Mouse (Mus musculus): Measurements from ENCODE around the gene Higd2a.

The Higd2a gene

DNA sequence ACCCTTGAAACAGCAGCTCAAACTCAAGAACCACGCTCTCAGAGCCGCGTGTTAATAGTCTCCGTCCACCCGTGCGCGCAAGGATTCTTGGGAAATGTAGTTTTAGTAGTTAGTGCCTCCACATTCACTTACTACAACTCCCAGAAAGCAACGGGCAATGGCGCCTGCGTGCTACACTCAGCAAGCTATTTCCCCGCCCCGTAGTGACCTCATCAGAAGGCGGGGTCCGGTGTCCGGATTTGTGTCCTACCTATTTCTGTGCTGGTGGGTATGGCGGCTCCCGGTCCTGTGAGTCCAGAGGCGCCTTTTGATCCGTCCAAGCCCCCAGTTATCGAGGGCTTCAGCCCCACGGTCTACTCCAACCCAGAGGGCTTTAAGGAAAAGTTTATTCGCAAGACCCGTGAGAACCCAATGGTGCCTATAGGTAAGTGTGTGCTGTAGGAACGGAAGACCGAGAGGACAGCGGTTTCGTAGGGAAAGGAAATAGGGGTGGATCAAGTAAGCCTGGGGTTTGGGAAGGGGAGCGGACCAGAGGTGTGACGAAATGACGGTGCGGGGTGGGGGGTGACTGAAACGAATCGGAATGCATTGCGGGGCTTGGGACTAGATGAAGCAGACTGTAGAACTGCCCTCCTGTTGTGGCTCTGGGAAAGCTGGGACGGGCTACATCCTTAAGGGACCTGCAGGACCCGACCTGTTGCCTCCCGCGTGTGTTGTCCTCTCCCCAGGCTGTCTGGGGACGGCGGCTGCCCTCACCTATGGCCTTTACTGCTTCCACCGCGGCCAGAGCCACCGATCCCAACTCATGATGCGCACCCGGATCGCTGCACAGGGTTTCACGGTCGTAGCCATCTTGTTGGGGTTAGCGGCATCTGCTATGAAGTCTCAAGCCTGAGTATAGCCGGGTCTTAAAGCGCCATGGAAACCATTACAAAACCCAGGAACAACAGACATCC lies at the start of gene Higd2a, which contains the start of gene Nop16:
Gene Higd2a, plus strand, starts transcription at position 212 of the 956 bp plus-strand sequence.
Gene Nop16, minus strand, starts transcription at position 95 of the 956 bp plus-strand sequence.
- peak; percentile 91 to 96 for DNase-seq (ENCODE audit: low spot score in 2 of 2)

DNA sequence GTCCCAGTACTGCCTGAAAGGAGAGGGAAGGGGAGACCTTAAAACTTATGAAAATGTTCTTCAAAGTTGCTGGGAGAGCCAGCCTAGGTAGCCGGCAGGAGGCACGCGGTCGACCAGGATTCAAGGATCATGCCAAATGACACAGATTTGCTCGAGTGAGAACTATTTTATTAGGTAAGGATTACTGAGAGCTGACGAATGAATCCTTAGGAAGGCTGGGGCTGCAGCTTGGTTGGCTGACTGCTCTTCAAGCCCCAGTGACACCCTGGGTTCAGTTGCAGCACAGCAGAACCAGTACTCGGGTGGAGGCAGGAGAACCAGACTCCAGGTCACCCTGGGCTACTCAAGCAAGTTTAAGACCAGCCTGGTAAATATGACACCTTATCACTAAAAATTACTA lies 42.0 kb upstream of the Higd2a start:
- no peak for DNase-seq (ENCODE audit: low spot score in 2 of 2)

DNA sequence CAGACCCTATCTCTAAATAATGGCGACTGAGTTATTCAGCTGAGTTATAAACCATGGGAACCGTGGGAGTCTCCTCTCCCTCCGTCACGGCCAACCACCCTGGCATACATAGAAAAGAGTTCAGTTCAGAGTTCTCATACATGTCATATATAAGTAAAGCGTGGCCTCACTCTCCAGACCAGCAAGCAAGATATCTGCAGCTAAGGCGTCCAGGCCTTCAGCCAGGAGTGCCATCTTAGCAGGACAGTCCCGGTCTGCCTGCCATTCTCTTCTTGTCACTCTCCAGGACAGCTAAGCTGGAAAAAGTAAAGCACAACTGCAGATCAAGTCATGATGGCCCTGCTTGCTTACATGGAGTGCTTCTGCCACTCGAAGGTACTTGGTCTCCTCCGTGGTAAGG lies 33.8 kb upstream of the Higd2a start:
- no peak for DNase-seq (ENCODE audit: low spot score in 2 of 2)

DNA sequence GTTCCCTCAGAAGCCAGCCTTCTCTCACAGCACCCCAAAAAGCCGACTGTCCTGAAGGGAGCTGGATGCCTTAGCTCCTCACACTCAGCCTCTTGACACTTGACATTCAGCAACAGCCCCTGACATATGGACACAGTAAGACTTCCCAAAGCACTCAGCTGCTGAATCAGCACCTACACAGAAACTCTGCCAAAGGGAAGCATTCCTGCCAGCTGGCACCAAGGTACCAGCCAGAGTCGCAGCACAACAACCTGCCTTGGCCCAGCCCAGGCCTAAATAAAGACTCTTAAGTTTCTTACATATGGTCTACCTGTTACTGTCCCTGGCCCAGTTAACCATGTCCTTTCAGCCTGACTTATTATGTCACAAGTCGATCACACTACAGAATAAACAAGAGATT lies 33.2 kb upstream of the Higd2a start:
- no peak for DNase-seq (ENCODE audit: low spot score in 2 of 2)

DNA sequence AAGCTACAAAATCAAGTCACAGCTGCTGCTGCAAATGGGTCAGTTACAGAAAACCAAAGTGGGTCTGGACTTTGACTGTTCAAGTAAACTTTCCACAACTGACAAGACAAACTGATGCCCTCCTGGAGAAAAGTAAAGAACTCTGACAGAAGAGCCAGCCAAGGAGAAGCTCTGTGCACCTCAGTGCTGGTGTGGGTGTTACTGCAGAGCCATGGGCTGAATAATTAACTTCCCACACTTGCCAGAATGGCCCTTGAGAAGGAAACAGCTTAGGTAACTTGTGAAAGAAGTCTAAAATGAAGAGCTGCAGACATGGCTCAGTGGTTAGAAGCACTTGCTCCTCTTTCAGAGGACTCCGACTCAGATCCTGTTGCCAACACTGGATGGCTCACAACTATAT lies 32.4 kb upstream of the Higd2a start:
- DNase-seq (ENCODE audit: low spot score in 2 of 2), result no peak

DNA sequence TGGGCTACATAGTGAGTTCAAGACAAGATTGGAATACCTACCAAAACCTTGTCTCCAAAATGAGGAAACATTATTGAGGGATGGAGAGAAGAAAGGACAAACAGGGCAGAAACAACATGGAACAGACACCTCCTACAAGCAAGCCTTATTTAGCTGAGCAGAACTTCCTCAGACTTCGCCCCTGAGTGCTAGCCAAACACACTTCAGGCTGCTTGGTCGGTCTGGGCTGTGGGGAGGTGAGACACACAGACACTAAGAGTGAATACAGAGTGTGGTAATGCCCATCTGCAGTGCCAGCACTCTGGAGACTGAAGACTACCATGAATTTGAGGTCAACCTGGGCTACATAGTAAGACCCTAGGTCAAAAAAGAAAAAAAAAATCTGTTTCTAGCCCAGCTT lies 30.4 kb upstream of the Higd2a start:
- DNase-seq (ENCODE audit: low spot score in 2 of 2), result no peak

DNA sequence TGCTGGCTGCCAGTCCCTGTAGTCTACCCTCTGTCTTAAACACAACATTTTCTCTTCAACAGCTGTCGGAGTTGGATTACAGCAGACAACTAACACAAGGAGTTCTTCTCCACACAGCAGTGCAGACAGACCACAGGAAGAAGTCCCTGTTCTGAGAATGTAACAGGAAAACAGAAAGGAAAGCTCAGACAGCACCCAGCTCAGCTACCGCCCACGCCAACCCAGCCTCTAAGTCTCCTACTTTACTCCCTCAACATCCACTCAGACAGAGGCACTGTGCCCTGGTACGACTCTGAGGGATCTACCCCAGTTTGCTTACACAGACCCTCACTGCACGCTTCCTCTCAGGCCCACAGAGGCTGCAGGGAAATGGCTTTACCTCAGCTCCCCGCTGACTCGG lies 29.4 kb upstream of the Higd2a start:
- no peak for DNase-seq (ENCODE audit: low spot score in 2 of 2)

DNA sequence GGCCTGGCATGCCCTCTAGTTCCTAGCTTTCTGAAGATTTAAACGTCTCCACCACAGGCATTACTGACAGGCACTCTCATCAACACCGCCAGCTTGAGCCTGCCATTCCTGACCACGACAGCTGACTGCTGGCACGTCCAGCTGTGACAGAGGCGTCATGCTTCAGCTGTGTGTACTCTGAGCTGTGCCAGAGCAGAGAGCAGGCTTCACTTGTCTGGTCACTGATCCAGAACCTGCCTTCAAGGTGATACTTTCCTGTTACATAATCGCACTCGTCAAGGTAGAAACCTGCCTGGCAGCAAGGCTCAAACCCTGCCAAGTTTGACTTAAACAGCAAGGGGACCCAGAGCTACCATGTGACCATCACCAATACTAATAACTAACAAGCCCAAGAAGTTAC lies 27.4 kb upstream of the Higd2a start:
- DNase-seq (ENCODE audit: low spot score in 2 of 2), result no peak

DNA sequence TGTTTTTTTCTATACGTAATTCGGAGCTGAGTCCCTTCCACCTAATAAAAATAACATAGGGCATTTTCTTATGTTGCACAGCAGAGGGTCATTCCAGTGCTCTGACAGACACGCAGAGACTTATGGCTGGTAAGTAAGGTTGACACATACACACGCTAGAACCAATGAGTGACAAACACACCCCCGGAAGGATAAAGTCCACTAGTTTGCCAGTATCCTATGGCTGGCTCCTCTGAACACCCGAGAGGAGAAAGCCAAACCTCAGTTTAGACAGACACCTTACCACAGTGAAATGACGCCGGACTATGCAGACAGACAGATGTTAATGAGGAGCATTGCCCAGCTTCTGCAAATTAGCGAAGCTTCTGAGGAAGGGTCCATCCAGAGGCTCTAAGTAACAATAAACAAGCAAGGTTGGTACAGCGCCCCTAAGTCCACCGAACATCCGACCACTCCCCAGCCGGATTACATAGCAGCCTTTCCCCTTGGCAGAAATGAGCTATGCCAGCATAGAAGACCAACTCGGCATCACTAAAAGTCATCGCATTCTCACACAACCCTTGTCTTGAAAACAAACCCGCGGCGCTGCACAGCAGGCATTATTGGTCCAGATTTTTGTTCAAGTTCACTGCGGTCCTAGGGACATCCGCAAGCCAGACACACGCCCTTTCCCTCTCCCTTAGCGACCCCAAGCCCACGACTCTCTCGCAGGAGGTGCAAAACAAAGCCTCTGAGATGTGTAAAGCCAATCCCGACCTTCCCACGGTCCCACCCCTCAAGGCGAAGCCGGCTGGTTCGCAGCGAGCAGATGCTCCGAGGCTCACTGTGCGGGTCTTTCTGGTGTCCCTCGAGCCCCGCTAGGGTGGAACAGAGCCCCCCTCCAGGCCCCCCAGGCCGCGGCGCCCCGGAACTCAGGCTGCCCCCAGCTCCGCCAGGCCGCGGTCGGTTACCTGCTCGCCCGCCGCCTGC lies 25.5 kb upstream of the Higd2a start:
- no peak for DNase-seq (ENCODE audit: low spot score in 2 of 2)

DNA sequence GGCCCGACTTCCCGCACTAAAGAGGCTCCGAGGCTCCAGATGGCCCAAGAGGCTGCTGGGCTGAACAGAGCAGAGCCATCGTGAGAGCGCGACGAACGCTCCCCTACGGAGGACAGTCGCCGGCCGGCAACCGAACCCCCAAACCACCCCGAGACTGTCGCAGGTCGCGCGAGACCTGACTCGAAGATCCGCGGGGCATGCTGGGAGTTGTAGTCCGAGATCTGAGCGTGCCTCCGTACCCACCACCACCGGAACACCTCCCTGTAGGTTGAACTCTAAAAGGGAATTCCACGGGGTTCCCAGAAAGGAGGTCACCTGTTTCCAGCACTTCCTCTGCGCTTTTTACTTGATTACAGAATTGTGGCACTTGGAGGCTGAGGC lies 24.8 kb upstream of the Higd2a start, which contains the start of gene 4833439L19Rik:
Gene 4833439L19Rik, minus strand, starts transcription at position 235 of the 381 bp plus-strand sequence.
- peak; percentile 83 to 88 for DNase-seq (ENCODE audit: low spot score in 2 of 2)

DNA sequence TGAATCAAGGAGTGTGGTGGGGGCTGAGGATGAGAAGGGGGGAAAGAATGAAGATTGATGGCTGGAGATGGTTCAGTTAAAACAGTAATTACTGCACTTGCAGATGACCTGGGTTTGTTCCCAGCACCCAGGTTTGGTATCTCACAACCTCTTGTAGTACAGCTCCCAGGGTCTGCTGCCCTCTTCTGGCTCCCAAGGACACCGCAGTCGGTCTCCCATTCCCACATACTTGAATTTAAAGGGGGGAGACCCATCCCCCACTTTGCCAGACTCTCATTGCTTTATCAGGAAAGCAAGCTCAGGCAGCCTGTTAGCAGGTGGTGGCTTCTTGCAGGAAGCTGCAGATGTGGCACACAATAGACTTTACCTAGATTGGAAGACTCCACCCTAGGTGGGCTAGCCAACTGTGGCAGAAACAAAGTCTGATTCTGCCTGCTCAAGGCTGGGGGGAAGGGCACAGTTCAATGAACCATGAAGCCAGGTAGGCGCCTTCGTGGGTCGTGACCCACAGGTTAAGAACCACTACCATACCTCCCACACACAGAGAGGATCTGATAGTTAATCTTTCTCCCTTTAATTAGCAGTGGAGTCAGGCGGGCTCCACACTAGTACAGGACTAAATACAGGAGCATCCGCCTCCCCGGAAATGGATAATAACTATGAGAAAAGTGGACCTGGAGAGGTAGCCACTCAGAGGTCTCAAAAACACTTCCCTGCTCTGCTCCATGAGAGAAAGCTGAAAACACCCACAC lies 24.2 kb upstream of the Higd2a start:
- no peak for DNase-seq (ENCODE audit: low spot score in 2 of 2)

DNA sequence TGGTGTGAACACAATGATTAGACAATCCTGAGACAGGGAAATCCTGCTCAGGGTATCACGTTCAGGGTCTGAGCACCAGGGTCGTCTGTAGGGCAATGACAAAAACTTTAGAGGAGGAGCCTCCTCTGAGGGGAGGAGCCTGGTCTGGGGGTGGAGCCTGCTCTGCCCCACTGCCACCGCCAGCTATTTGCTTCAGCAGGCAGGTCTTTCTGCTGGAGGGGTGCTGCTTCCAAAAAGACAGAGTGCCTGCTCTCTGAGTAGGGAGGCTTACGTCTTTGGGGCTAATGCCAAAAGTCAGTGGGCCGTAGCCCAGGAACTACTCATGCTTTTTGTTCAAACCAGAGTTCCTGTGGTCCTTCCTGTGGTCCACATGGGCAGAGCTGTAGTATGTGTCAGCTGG lies 21.6 kb upstream of the Higd2a start:
- DNase-seq (ENCODE audit: low spot score in 2 of 2), result no peak

DNA sequence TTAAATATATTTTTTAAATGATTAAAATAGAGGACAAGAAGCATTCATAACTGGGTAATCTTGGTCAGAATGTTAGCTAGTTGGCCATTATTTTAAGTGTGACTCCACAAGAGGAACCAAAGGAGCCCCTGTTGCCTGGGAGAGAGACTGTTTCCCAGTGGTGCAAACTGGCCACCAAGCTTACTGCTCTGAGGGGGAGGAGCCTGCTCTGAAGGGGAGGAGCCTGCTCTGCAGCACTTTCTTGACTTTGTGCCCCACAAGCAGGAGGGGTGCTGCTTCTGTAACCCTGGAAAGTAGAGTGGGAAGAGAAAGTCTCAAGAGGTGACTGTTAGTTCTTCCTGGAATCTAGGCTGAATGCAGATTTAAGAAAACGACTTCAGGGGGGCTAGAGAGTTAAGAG lies 20.7 kb upstream of the Higd2a start:
- DNase-seq (ENCODE audit: low spot score in 2 of 2), result no peak

DNA sequence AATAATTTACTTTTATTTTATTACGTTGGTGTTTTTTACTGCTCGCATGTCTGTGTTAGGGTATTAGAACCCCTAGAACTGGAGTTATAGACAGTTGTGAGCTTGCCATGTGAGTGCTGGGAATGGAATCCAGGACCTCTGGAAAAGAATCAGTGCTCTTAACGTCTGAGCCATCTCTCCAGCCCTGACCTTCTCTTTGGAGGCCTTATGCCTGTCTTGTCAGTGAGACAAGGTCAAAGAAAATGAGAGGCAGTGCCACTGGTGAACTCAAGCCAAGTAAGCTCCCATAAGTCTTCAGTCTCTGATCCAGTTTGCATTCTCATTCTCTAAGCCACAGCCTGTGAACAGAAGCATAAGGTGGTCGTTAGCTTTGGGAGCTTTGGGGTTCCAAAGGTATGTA lies 19.3 kb upstream of the Higd2a start:
- DNase-seq (ENCODE audit: low spot score in 2 of 2), result no peak

DNA sequence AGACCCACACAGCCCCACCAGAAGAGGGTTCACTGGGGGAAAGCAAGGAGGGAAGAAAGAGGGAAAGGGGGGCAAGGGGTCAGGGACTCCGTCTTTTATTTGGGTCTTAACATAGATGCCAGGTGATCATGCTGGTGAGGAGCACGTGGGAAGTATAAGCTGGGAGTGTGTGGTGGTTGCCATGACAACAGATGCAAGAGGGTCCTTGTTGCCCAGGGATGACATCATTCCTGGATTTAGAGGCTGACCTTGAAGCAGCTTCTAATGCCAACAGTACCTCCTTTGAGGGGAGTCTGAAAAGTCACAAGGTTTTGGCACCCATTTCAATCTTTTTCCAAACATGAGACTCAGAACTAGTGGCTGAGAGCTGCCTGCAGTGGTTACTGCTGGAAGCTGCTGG lies 18.4 kb upstream of the Higd2a start:
- DNase-seq (ENCODE audit: low spot score in 2 of 2), result no peak

DNA sequence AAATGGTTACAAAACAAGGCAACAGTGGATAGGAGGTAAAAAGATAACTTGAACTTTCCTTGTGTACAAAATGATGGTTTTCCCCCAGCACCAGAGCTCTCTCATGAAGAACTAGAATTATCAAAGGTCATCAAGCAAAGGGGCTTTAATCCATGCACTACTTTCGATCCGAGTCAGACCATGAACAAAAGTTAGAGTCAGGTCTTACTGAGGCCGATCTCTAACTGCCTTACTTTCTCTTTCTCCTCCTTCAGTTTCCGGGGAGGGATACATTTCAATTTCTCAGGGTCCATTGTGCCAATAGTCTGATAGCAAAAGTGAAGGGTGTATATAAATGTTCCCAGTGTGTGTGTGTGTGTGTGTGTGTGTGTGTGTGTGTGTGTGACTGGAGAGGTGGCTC lies 17.4 kb upstream of the Higd2a start:
- no peak for DNase-seq (ENCODE audit: low spot score in 2 of 2)

DNA sequence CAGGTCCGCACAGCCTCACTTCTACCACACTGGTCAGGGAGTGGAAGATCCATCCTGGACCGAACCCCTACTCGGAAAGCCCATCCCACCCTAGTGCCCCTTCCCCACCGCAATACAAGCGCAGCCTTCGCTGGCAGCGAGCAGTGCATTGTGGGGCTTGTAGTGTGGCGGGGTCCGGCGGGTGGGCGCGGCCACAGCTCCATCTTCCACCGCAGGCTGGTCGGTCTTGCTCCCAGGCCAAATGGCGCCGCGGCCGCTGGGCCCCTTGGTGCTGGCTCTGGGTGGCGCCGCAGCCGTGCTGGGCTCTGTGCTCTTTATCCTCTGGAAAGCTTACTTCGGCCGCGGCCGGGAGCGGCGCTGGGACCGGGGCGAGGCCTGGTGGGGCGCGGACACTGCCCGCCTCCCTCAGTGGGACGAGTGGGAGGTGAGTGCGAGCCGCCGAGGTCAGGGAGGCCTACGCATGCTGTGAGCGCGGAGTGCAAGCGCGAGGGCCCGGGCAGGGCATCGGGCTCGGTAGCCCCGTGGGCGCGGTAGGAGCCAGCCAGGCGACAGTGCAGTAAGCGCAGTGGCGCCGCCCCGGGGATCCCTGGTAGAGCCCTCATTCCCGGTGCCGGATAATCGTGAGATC lies 15.0 kb upstream of the Higd2a start, which contains the start of gene Arl10:
Gene Arl10, plus strand, starts transcription at position 162 of the 628 bp plus-strand sequence.
- peak; percentile 38 to 58 for DNase-seq (ENCODE audit: low spot score in 2 of 2)

DNA sequence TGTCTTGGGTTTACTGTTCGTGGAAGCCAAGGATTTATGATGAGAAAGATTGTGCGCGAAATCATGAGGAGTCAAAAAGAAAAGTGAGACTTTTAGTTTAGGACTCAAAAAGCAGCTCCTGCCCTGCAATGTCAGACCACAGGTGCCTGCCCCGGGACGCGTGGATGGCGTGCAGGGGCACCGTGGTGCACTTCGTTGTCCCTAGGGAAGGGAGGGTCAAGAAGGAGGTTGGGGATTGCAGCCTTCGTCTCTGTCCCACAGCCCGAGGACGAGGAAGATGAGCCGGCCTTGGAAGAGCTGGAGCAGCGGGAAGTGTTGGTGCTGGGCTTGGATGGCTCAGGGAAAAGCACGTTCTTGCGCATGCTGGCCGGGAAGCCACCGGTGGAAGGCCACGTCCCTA lies 14.5 kb upstream of the Higd2a start:
- no peak for DNase-seq (ENCODE audit: low spot score in 2 of 2)

DNA sequence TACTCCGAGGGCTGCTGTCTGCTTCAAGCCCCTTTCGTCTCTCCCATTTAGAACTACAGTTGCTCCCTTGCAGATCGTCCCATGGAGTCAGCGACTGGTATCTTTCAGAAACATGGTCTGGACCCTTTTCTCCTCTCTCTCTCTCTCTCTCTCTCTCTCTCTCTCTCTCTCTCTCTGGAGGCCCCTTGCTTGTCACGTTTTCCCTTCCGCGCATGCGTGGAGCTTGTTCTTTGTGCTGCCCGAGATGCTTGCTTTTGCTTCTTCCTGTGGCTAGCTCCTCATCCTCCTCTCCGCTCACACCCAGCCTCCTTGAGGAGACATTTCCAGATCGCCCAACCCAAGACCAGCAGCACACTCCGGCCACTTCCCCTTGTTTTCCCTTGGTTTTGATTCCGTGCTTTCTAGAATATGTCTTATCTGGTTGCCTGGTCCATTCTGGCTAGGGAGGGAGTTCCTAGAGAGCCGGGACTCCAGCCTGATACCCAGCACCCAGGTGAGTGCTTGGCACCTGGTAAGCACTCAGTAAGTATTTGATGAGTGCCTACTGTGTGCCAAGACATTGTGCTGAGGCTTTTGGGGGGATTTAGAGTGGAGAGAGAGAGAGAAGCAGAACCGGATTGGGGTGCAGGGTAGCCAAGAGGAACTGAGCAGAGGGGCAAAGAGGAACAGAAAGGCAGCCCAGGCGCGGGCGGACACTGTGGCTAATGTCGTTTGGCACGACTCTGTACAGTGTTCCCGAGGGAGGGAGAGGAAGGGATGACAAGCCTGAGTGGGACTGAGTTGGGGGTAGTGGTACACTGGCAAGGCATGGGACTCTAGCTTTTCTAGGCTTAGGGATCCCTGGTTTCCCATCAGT lies 12.1 kb upstream of the Higd2a start:
- no peak for DNase-seq (ENCODE audit: low spot score in 2 of 2)

DNA sequence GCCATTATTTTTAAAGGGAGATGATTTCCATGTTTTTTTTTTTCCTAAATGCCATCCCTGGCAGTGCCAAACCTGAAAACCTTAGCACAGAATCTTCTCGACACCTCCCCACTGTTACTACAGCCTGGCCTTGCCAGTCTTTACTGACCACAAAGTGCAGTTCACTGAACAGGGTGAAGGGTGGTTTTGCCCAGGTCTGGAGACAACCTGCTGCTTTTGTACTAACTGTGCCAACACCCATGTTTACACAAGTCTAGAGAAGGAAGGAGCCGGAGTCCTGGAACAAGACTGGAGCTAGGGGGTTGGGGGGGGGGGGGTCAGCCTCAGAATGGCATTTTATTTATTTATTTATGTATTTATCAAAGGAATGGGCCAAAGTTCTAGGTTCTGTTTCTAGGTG lies 8.6 kb upstream of the Higd2a start:
- no peak for DNase-seq (ENCODE audit: low spot score in 2 of 2)

Data from frontal cortex, postnatal 25 days (tissue).